15 mouse cellular contexts compared by ENCODE assay signal in the genomic region with DNA sequence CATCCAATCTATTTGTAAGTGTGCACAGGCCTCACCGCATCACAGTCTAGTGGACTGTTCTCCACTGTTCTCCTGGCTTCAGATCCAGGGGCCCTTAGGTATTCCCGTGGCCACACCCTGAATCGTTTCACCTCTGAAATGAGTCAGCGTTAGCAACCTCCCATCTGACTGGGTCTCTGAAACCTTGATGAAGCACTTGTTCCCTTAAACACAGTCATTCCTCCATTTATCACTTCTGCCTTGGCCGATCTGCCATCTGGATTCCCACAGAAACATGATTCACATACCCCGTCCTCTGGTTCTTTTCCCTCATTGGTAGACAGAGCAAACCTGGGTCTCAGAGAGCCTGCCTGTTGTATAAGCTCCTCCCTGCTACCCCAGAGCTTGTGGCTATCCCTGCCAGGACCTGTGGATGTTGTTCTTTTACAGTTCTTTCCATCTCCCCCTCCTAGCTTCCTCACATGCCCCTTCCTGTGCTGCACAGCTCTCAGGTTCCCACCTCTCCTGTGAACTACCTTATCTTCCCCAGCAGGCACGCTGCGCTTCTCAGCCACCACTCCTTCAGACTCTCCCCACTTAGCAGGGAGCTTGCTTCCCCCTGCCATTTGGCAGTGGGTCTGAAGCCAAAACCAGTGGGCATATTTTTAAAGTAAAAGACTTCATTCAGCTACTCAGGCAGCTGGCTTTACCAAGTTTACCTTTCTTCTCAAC.
DNase-seq lines count a peak whose midpoint lies in the region; ATAC-seq and TF ChIP-seq lines count a peak whose summit lies in the region.
"Had no signal": no experiment of that assay in that cellular context is flagged by ENCODE, and none has a peak within 500 bp of the region (broad histone marks: within the 10 kb centered on the region; RNA-seq: fewer than 3 reads in every experiment).

No protein-coding gene starts in this region.

- no peaks in the 10 kb centered on the region for H3K79me2 ChIP-seq in CH12.LX (replicated peaks; ENCODE audit: control insufficient read depth, extremely low read depth, insufficient read depth, poor library complexity, severe bottlenecking)

- H3K4me3 ChIP-seq in heart, embryonic 11.5 days (ENCODE audit: low read depth, low read length) = no peak overlapping the region
- no peak overlapping the region for H3K4me3 ChIP-seq in CH12.LX (replicated peaks in 1 of 3; ENCODE audit: low read depth in 2 of 3, low read length in 2 of 3, poor library complexity in 1 of 3)
- no peak overlapping the region for H3K4me3 ChIP-seq in limb, embryonic 15.5 days
- H3K4me3 ChIP-seq in midbrain, embryonic 14.5 days (replicated peaks; ENCODE audit: low read depth, low read length) = no peak overlapping the region
- H3K4me3 ChIP-seq: hindbrain, embryonic 10.5 days had no signal

- no peak for TF ChIP-seq POLR2A in CH12.LX (IDR thresholded peaks at IDR 0.05; ENCODE audit: low read depth, low read length)

- DNase-seq in heart, postnatal 36 days = no peak
- peak; percentile 48 for DNase-seq in CH12.LX (ENCODE audit: extremely low read depth)
- peak; percentile 22 for DNase-seq in c-Kit-positive CD71-positive TER-119-positive erythroid progenitor cells, embryonic 14.5 days (ENCODE audit: low spot score)
- no peak for DNase-seq in midbrain, embryonic 14.5 days
- no peak for DNase-seq in kidney, postnatal 36 days
- no peak for DNase-seq in lung, postnatal 4 days
- DNase-seq: embryo, embryonic 11 days; kidney, adult 2 months; left cerebral cortex, postnatal 4 days; retina, postnatal 1 day; thymus, postnatal 14 days had no signal

- TF ChIP-seq EP300 in CH12.LX (IDR thresholded peaks at IDR 0.05; ENCODE audit: low read length) = peak; percentile 60; the same call in 1 of the 2 replicates

- H3K27ac ChIP-seq in heart, embryonic 11.5 days (ENCODE audit: low read depth, low read length) = peak overlapping the region; percentile 35; the same call in 1 of the 2 replicates
- no peak overlapping the region for H3K27ac ChIP-seq in CH12.LX (ENCODE audit: insufficient read depth, low read depth)
- peak overlapping the region; percentile 18; the same call in 1 of the 2 replicates for H3K27ac ChIP-seq in limb, embryonic 15.5 days
- H3K27ac ChIP-seq in midbrain, embryonic 14.5 days (replicated peaks; ENCODE audit: low read depth, low read length) = no peak overlapping the region
- H3K27ac ChIP-seq: hindbrain, embryonic 10.5 days had no signal

- dilution Hi-C loops in CH12.LX (cut with MboI; ENCODE audit: extremely low pct_ligation_motif_present, extremely low pct_unique_long_range_greater_than_20kb, low sequenced_read_pairs) = no loop called here

- in situ Hi-C loops in CH12.LX (cut with MboI; ENCODE audit: low pct_ligation_motif_present, low pct_unique_long_range_greater_than_20kb, low sequenced_read_pairs) = loop anchor here (25.0 kb wide), 1 partner anchor 184 kb away; a partner anchor contains a TSS

- no peak overlapping the region for H3K4me2 ChIP-seq in heart, embryonic 11.5 days
- H3K4me2 ChIP-seq in CH12.LX (ENCODE audit: insufficient read depth, low read depth, poor library complexity, severe bottlenecking) = peak overlapping the region; percentile 16; the same call in 1 of the 2 replicates
- no peak overlapping the region for H3K4me2 ChIP-seq in limb, embryonic 15.5 days
- no peak overlapping the region for H3K4me2 ChIP-seq in midbrain, embryonic 14.5 days (ENCODE audit: low read length)

- peaks cover 4% of the 10 kb centered on the region for H3K4me1 ChIP-seq in heart, embryonic 11.5 days (ENCODE audit: control insufficient read depth, insufficient read depth, low read length)
- H3K4me1 ChIP-seq in CH12.LX (ENCODE audit: control insufficient read depth in 1 of 2, insufficient read depth in 2 of 2) = peaks cover 8 to 10% of the 10 kb centered on the region in 2 experiments
- 0 out of 2 replicates have a peak, but pooled peaks cover 6% of the 10 kb centered on the region for H3K4me1 ChIP-seq in limb, embryonic 15.5 days
- H3K4me1 ChIP-seq in midbrain, embryonic 14.5 days (ENCODE audit: control insufficient read depth, insufficient read depth, low read length) = no peaks in the 10 kb centered on the region
- H3K4me1 ChIP-seq: hindbrain, embryonic 10.5 days had no signal

- H3K36me3 ChIP-seq in heart, embryonic 11.5 days (ENCODE audit: control insufficient read depth, insufficient read depth, low read length) = no peaks in the 10 kb centered on the region
- H3K36me3 ChIP-seq in CH12.LX (replicated peaks in 1 of 2; ENCODE audit: control insufficient read depth in 1 of 2, insufficient read depth in 1 of 2, low read length in 1 of 2) = peaks cover 4 to 61% of the 10 kb centered on the region in 2 experiments
- H3K36me3 ChIP-seq in limb, embryonic 15.5 days = no peaks in the 10 kb centered on the region
- H3K36me3 ChIP-seq in midbrain, embryonic 14.5 days (ENCODE audit: control insufficient read depth, insufficient read depth, low read length) = peaks cover 17% of the 10 kb centered on the region

- WGBS in heart, embryonic 11.5 days (ENCODE audit: insufficient replicate concordance) = 47% methylated on average over 8 of the region's 8 CpGs
- 61% methylated on average over 8 of the region's 8 CpGs for WGBS in limb, embryonic 15.5 days
- WGBS in midbrain, embryonic 14.5 days = 93% methylated on average over 8 of the region's 8 CpGs

- intact Hi-C loops in heart, postnatal 36 days (cut with DNase I) = no loop called here

- no peaks in the 10 kb centered on the region for H3K9me3 ChIP-seq in heart, embryonic 11.5 days (replicated peaks; ENCODE audit: control insufficient read depth, low read length)
- no peaks in the 10 kb centered on the region for H3K9me3 ChIP-seq in CH12.LX (replicated peaks; ENCODE audit: low read length)
- H3K9me3 ChIP-seq in limb, embryonic 15.5 days = no peaks in the 10 kb centered on the region
- H3K9me3 ChIP-seq in midbrain, embryonic 14.5 days (ENCODE audit: control insufficient read depth, low read length) = no peaks in the 10 kb centered on the region
- H3K9me3 ChIP-seq: hindbrain, embryonic 10.5 days had no signal

- TF ChIP-seq RAD21 in CH12.LX (IDR thresholded peaks at IDR 0.05; ENCODE audit: low read depth, low read length) = no peak

- H3K9ac ChIP-seq in heart, embryonic 11.5 days (ENCODE audit: low read depth, low read length) = no peak overlapping the region
- H3K9ac ChIP-seq in CH12.LX (ENCODE audit: insufficient read depth, low read depth) = no peak overlapping the region
- no peak overlapping the region for H3K9ac ChIP-seq in limb, embryonic 15.5 days
- H3K9ac ChIP-seq in midbrain, embryonic 14.5 days (replicated peaks; ENCODE audit: low read length) = no peak overlapping the region

- ATAC-seq in heart, embryonic 11.5 days (replicated peaks; ENCODE audit: insufficient number of reproducible peaks, low FRiP score, low TSS enrichment) = 0 out of 2 replicates have a peak, but pooled peaks have one; percentile 49
- ATAC-seq in limb, embryonic 15.5 days (ENCODE audit: insufficient number of reproducible peaks, low FRiP score, low TSS enrichment, low read depth) = no peak
- ATAC-seq in midbrain, embryonic 14.5 days (ENCODE audit: low FRiP score, low TSS enrichment) = no peak
- ATAC-seq: CD4-positive, CD25-positive, alpha-beta regulatory T cell, adult 4 months had no signal

- TF ChIP-seq CTCF in CH12.LX (conservative IDR thresholded peaks at IDR 0.05 in 1 of 2, IDR thresholded peaks at IDR 0.05 in 1 of 2; ENCODE audit: low read depth in 2 of 2, low read length in 2 of 2) = no peak

- no peaks in the 10 kb centered on the region for H3K27me3 ChIP-seq in heart, embryonic 11.5 days (ENCODE audit: control insufficient read depth, insufficient read depth, low read length)
- H3K27me3 ChIP-seq in CH12.LX (replicated peaks) = no peaks in the 10 kb centered on the region
- H3K27me3 ChIP-seq in limb, embryonic 15.5 days = no peaks in the 10 kb centered on the region
- no peaks in the 10 kb centered on the region for H3K27me3 ChIP-seq in midbrain, embryonic 14.5 days (ENCODE audit: control insufficient read depth, insufficient read depth, low read length)

TF ChIP-seq in CH12.LX, 34 proteins besides CTCF, POLR2A, EP300 and RAD21:
- TF ChIP-seq MAFK (IDR thresholded peaks at IDR 0.05; ENCODE audit: insufficient replicate concordance, low read length) (no peak), BHLHE40 (IDR thresholded peaks at IDR 0.05; ENCODE audit: low read depth, low read length) (no peak), IRF4 (IDR thresholded peaks at IDR 0.05; ENCODE audit: low read depth, low read length) (peak; percentile 60), ETS1 (conservative IDR thresholded peaks at IDR 0.05; ENCODE audit: low read depth, low read length) (no peak; the same call in 1 of the 2 replicates), JUND (conservative IDR thresholded peaks at IDR 0.05; ENCODE audit: low read depth, low read length) (peak; percentile 39; the same call in 1 of the 2 replicates), JUN (IDR thresholded peaks at IDR 0.05; ENCODE audit: insufficient read depth, low read depth, low read length) (peak; percentile 29; the same call in 1 of the 2 replicates), RCOR1 (conservative IDR thresholded peaks at IDR 0.05; ENCODE audit: low read depth, low read length) (no peak)

Comparison
In these comparisons a context has a peak if more than half of its experiments do, and no peak if none do; other contexts are left out.
1. H3K27ac ChIP-seq: peak in heart, embryonic 11.5 days (single experiment) and limb, embryonic 15.5 days (single experiment); none in CH12.LX (single experiment) and midbrain, embryonic 14.5 days (single experiment).
2. DNase-seq: peak in CH12.LX (single experiment) and c-Kit-positive CD71-positive TER-119-positive erythroid progenitor cells, embryonic 14.5 days (single experiment); none in heart, postnatal 36 days (0 of 2), midbrain, embryonic 14.5 days (single experiment), kidney, postnatal 36 days (0 of 2) and lung, postnatal 4 days (0 of 2).